Mouse (Mus musculus) heart, adult 11 months (tissue): ENCODE results near the gene Uhrf1bp1.

ENCODE experiments used
- DNase-seq: peaks from one replicate; pipeline ENCODE4 v3.0.0; 2022

The Uhrf1bp1 gene

GRCm38 (mm10) chr17:27848351-27848750, 7.9 kb upstream of the Uhrf1bp1 start:
- no peak for DNase-seq

- DNase-seq = peak; percentile 87
Measured at GRCm38 (mm10) chr17:27851076-27851475, 5.2 kb upstream of the Uhrf1bp1 start.

- peak; percentile 96 for DNase-seq
Measured at GRCm38 (mm10) chr17:27856798-27857648, 782 bp downstream of the Uhrf1bp1 start.

GRCm38 (mm10) chr17:27857649-27858475, 1.6 kb downstream of the Uhrf1bp1 start:
- DNase-seq = no peak

GRCm38 (mm10) chr17:27859131-27859530, 2.9 kb downstream of the Uhrf1bp1 start:
- no peak for DNase-seq

- no peak for DNase-seq
Measured at GRCm38 (mm10) chr17:27865461-27865860, 9.2 kb downstream of the Uhrf1bp1 start.

GRCm38 (mm10) chr17:27866737-27867136, 10.5 kb downstream of the Uhrf1bp1 start:
- DNase-seq = no peak

- no peak for DNase-seq
Measured at GRCm38 (mm10) chr17:27871851-27872250, 15.6 kb downstream of the Uhrf1bp1 start.

- DNase-seq = no peak
Measured at GRCm38 (mm10) chr17:27873583-27873982, 17.3 kb downstream of the Uhrf1bp1 start.

GRCm38 (mm10) chr17:27874510-27874909, 18.3 kb downstream of the Uhrf1bp1 start:
- DNase-seq = no peak

- DNase-seq = no peak
Measured at GRCm38 (mm10) chr17:27881518-27881917, 25.3 kb downstream of the Uhrf1bp1 start.

- DNase-seq = no peak
Measured at GRCm38 (mm10) chr17:27883129-27883528, 26.9 kb downstream of the Uhrf1bp1 start.

GRCm38 (mm10) chr17:27883994-27884393, 27.8 kb downstream of the Uhrf1bp1 start:
- peak; percentile 84 for DNase-seq

GRCm38 (mm10) chr17:27886499-27887210, 30.4 kb downstream of the Uhrf1bp1 start:
- peak; percentile 93 for DNase-seq

GRCm38 (mm10) chr17:27907512-27908205, 51.4 kb downstream of the Uhrf1bp1 start:
- peak; percentile 99 for DNase-seq

GRCm38 (mm10) chr17:27908206-27908887, 52.1 kb downstream of the Uhrf1bp1 start:
- no peak for DNase-seq

GRCm38 (mm10) chr17:27908888-27909621, 52.8 kb downstream of the Uhrf1bp1 start, which contains the start of gene Anks1:
Gene Anks1 (plus strand): TSS chr17:27909306.
- peak; percentile 99 for DNase-seq

GRCm38 (mm10) chr17:27909622-27910500, 53.6 kb downstream of the Uhrf1bp1 start, which contains the start of gene Taf11:
Gene Taf11 (minus strand): TSS chr17:27909844.
- DNase-seq = peak; percentile 93

- DNase-seq = peak; percentile 92
Measured at GRCm38 (mm10) chr17:27911371-27911770, 55.1 kb downstream of the Uhrf1bp1 start.

- no peak for DNase-seq
Measured at GRCm38 (mm10) chr17:27914742-27915141, 58.5 kb downstream of the Uhrf1bp1 start.
